Mouse (Mus musculus): ENCODE measurements around the gene Tiam2.
"Not testable (repeated sequence)": the region's sequence is repeated elsewhere in the genome, so short reads cannot be mapped to it uniquely, and the experiment has no call there.

Tiam2 gene

DNA sequence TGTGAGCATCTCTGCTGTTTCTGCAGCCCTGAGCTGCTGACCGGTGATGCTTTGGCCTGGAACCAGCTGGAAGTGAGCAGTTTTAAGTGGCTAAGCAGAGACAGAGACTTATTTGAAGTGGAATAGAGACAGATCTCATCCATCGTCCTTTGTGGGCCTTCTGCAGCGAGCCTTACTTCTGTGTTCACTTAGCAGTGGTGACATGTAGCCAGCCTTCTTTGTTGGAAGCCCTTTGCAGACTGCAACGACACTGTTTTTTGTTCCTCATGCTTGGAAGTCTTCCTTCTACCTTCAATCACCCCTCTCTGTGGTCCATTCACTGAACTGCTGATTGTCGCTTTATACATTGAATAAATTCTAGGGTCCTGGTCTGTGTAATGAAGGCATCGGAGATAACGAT lies 18.5 kb downstream of the Tiam2 start:
- DNase-seq (ENCODE audit: low spot score): no peak

- no peak for DNase-seq (ENCODE audit: low spot score)
These were observed 19.0 kb downstream of the Tiam2 start for GRCm38 (mm10) chr17:3345276-3345885.

- DNase-seq (ENCODE audit: low spot score): no peak
These were observed 21.4 kb downstream of the Tiam2 start for GRCm38 (mm10) chr17:3347800-3348199.

DNA sequence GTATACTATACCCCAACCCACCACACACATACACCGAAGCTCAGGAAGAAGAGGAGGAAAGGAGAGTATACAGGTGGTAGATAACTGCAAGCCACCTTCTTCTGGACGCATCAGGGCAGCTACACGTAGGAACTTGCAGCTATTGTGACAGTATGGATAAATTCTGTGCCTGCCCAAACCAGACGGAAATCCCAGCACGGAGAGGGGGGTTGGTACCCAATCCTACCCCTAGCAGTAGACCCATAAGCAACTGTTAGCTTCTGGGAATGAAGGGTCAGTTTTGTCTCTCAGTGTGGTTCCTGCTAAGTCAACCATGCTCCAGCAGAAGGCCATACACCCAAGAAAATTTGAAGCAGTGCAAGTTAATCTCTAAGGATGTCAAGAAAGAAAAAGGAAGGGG lies 23.0 kb downstream of the Tiam2 start:
- DNase-seq (ENCODE audit: low spot score): no peak

DNA sequence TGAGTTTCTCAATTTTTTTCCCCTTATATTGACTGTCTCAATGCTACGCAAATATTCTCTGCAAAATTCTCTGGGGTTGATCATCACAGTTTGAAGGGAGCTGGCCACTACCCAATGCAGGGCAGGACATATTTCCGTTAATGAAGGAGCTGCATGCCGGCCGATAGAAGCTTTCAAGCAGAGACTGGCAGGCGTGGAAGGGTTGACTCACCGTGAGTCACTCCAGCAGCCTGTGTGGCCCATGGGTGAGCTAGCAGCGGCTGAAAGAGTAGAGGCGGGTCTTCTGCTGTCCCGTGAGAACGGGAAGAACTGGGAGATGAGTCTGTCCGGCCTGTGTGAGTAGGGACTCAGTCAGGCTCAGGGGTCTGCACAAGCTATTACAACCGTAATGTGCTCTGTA lies 23.6 kb downstream of the Tiam2 start:
- DNase-seq (ENCODE audit: low spot score): peak; percentile 53

GRCm38 (mm10) chr17:3350405-3350804 lies 24.0 kb downstream of the Tiam2 start:
- DNase-seq (ENCODE audit: low spot score): no peak

DNA sequence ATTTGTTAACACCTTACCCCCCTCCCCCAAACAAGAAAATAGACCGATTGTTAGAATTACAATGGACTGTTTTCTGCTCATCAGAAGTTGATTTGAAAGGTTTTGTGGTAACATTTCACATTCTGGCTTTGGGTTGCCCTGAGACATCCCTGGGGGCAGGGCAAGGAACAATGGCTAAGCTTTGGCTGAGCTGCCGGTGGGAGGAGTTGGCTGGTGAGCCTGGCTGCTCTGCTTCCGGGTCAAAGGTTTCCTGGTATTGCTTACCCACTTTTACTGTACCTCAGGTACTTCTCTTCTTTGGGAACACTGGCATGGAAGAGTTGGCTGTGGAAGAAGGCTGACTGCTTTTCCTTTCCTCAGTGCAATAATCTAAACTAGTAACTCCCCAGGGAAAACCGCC lies 25.3 kb downstream of the Tiam2 start:
- no peak for DNase-seq (ENCODE audit: low spot score)

DNA sequence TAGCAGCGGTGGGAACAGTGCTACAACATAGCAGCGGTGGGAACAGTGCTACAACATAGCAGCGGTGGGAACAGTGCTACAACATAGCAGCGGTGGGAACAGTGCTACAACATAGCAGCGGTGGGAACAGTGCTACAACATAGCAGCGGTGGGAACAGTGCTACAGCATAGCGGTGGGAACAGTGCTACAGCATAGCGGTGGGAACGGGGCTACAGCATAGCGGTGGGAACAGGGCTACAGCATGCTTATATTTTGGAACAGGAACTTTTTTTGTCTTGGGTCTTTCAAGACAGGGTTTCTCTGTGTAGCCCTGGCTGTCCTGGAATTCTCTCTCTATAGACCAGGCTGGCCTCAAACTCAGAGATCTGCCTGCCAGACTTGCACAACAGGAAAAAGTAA lies 26.8 kb downstream of the Tiam2 start:
- not testable (repeated sequence) for DNase-seq (ENCODE audit: low spot score)

DNA sequence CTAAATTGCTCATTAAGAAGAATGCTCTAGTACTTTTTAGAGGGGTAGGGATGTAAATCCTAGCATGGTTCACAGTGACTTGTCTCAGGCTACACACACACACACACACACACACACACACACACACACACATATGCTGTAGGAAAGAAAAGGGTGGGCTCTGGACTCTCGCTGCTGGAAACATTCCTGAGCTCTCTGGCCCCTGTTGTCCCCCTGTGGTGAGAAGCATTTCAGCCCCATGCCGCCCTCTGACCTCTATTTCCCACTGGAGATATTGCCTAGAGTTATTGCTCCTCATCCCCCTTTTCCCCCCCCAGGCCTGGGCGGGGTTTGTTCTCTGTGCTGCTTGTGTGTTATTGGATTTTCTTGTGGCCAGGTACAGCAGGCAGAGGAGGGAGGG lies 28.5 kb downstream of the Tiam2 start:
- no peak for DNase-seq (ENCODE audit: low spot score)

- no peak for DNase-seq (ENCODE audit: low spot score)
These were observed 30.4 kb downstream of the Tiam2 start for GRCm38 (mm10) chr17:3356633-3357365.

GRCm38 (mm10) chr17:3360236-3360635 lies 33.9 kb downstream of the Tiam2 start:
- DNase-seq (ENCODE audit: low spot score): no peak

GRCm38 (mm10) chr17:3361751-3362150 lies 35.4 kb downstream of the Tiam2 start:
- DNase-seq (ENCODE audit: low spot score): no peak

DNA sequence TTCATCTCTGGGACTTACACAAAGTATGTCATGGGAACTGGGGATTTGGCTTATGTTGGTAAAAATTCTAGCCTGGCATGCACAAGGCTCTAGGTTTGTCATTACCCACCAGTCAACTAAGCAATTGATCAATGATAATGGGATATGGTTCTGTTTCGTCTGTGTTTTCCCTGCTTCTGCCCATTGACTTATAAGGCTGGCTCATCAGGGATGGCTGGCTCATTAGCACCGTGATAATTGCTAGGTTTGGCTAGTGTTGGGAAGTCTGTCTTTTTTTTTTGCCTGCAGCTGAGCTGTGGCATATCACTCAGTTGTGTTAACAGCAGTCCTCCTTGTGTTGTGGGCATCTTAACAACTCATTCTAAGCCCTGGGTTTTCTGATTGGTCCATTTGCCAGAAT lies 36.8 kb downstream of the Tiam2 start:
- no peak for DNase-seq (ENCODE audit: low spot score)

GRCm38 (mm10) chr17:3366741-3367140 lies 40.4 kb downstream of the Tiam2 start:
- peak; percentile 32 for DNase-seq (ENCODE audit: low spot score)

- DNase-seq (ENCODE audit: low spot score): no peak
These were observed 42.0 kb downstream of the Tiam2 start for GRCm38 (mm10) chr17:3368386-3368785.

DNA sequence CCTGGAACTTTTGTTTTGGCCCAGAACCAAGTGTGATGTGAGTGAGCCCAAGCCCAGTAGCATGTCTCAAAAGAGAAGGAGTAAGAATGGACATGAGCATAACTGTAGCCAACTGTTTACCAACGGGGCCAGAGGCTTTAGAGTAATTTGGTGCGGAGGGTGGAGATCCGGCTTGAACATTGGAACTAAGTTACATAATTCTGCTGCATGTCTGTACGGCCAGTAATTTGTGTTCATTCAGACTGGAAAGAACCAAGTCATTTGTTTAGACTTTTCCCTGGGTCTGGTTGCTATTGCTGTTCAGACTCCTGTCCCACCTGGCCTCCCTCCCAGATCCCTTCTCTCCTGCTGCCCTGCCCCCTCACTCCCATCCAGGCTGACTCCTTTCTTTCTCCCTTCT lies 43.3 kb downstream of the Tiam2 start:
- no peak for DNase-seq (ENCODE audit: low spot score)

DNA sequence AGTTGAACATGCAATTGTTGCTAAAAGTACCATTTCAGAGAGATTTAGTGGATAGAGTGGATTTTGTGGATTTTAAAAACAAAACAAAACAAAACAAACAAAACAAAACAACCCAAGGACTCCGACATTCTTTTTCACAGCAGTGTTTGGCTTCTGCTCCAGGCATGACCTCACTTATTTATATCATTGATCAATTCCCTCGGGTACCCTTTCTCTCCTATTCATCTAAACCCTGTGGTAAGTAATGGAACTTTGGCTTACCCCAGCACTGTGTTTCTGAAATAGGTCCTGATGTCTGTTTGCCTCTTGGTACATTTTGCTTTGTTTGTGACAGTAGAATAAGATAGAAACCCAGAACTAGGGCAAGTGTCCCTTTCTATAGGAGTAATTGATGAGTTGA lies 52.2 kb downstream of the Tiam2 start:
- no peak for DNase-seq (ENCODE audit: low spot score)

GRCm38 (mm10) chr17:3379753-3380588 lies 53.6 kb downstream of the Tiam2 start:
- DNase-seq (ENCODE audit: low spot score): no peak

GRCm38 (mm10) chr17:3385391-3385790 lies 59.0 kb downstream of the Tiam2 start:
- no peak for DNase-seq (ENCODE audit: low spot score)

DNA sequence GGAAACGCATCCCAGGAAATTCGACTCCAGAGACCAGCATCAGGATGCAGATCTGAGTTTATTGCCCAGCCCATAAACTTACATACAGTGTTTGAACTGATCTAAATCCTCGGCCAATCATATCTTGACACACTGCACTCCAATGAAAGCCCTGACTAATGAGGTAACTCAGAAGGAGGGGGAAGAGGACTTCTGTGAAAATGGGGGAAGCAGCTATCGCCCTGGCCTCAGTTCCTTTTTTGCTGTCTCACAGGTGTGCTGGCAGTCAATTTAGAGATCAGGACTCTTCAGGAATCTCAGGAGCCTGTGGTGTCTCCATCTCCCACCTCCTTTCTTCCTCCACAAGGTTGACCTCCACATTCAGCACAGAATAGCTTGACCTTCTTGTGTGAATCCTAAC lies 61.4 kb downstream of the Tiam2 start:
- no peak for DNase-seq (ENCODE audit: low spot score)

DNA sequence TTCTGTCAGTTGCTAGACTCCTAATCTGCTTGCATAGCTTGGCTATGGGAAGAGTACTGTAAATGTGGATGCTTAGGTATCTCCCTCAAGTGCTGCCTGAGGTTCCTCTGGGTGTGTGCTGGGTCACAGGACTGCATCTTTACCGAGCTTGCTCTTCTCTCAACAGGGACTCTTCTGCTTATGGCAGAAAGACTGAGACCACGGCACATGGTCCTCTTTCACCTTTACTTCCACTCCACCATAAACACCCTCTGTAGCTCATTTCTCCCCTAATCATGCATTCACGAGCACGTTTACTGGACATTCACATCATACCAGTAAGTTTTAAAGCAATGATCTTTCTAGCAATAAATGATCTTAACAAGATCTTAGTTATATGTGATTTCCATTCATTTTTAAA lies 63.4 kb downstream of the Tiam2 start:
- no peak for DNase-seq (ENCODE audit: low spot score)

- no peak for DNase-seq (ENCODE audit: low spot score)
These were observed 67.6 kb downstream of the Tiam2 start for GRCm38 (mm10) chr17:3393981-3394380.

DNA sequence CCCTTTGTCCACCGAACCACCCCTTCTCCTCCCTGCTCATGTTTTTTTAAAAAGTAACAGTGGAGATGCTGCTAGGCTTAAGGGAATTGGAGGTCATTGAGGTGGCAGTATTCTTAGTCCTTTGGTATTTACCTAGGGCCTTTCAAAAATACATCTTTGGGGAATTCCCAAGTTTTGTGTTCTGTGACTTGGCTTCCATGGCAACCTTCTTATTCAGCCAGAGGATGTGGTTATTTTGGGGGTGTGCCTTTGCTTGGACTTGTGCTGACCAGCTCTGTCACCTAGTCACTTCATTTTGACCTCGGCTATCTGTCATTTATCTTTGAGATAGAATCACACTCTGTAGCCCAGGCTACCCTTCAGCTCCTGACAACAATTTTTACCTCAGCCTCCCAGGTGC lies 68.6 kb downstream of the Tiam2 start:
- no peak for DNase-seq (ENCODE audit: low spot score)
